Mouse (Mus musculus): ENCODE data around the gene L2hgdh. TPM values are rescaled to one million over a fixed set of nuclear protein-coding genes. Genes with fewer than 3 reads are reported as not detected.

The L2hgdh gene
- polyA plus RNA-seq, 1 experiment from 2014 or later = 13.0 TPM

DNA sequence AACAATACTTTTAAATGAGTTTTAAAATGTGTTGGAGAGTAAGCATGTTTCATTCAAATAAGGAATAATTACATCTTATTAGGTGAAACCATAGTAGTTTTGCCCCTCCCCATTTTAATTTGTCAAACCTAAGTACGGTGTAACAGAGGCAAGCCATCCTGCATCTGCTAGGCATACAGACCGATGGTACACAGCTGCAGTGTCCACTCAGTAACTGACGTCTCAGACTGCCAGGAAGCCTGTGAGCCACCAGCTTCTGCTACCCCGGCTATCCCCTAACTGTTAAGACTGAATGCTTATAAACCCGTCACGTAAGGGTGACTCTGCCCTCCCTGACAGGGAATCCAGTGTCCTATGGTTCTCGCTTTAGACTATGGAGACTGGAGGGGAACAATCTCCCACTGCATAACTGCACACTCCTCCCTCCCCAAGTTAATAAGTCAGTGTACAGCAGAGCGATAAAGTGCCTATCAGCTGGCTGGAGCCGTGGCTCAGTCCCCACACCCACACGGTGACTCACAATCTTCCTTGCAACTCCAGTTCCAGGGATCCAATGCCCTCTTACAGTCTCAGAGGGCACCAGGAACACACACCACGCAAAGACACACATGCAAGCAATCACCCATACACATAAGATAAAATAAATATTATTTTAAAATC, 19.7 kb downstream of the L2hgdh start:
- no peak for DNase-seq (ENCODE audit: low spot score)
- WGBS = 92% methylated on average over 11 of the region's 11 CpGs

DNA sequence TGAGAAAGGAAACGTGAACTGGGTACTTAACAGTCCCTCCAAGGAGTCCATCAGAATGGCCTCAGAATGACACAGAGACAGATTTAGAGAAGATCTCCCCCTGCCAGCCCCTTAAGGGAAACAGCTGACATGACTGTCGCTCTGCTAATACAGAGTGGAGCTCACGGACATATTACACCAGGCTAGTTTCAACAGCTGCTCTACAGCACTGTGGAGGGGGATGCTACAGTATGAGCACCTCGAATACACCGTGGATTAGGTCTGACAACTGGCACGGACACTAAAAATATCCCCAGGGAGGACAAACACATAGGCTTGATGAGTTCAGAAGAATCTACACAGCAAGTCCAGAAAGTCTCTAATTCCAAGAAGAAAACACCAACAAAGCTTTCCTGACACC, 26.3 kb downstream of the L2hgdh start:
- Histone ChIP-seq H3K9ac (ENCODE audit: low read length) (no peak overlapping the region), H3K9me3 (ENCODE audit: control insufficient read depth, low read length) (no peaks in the 10 kb centered on the region), H3K4me3 (ENCODE audit: low read depth, low read length) (no peak overlapping the region), H3K27me3 (ENCODE audit: control insufficient read depth, insufficient read depth, low read length) (no peaks in the 10 kb centered on the region), H3K27ac (ENCODE audit: low read depth, low read length) (no peak overlapping the region), H3K4me1 (ENCODE audit: control insufficient read depth, insufficient read depth, low read length) (no peaks in the 10 kb centered on the region), H3K36me3 (ENCODE audit: control insufficient read depth, insufficient read depth, low read length) (0 out of 2 replicates have a peak, but pooled peaks cover 2% of the 10 kb centered on the region), H3K4me2 (ENCODE audit: low read depth) (no peak overlapping the region)
- no peak for DNase-seq (ENCODE audit: low spot score)
- WGBS = 89% methylated on average over 6 of the region's 6 CpGs
- ATAC-seq (ENCODE audit: insufficient read depth, low FRiP score, low TSS enrichment) = no peak

More for the DNA sequence above, 19.7 kb downstream of the L2hgdh start:
- no peak overlapping the region for H3K27ac ChIP-seq (ENCODE audit: low read depth, low read length)
- no peak for ATAC-seq (ENCODE audit: insufficient read depth, low FRiP score, low TSS enrichment)
- H3K4me3 ChIP-seq (ENCODE audit: low read depth, low read length) = no peak overlapping the region
- H3K9me3 ChIP-seq (ENCODE audit: control insufficient read depth, low read length) = no peaks in the 10 kb centered on the region
- 0 out of 2 replicates have a peak, but pooled peaks cover 2% of the 10 kb centered on the region for H3K36me3 ChIP-seq (ENCODE audit: control insufficient read depth, insufficient read depth, low read length)
- H3K9ac ChIP-seq (ENCODE audit: low read length) = no peak overlapping the region
- H3K4me2 ChIP-seq (ENCODE audit: low read depth) = no peak overlapping the region
- H3K27me3 ChIP-seq (ENCODE audit: control insufficient read depth, insufficient read depth, low read length) = no peaks in the 10 kb centered on the region
- no peaks in the 10 kb centered on the region for H3K4me1 ChIP-seq (ENCODE audit: control insufficient read depth, insufficient read depth, low read length)

GRCm38 (mm10) chr12:69696746-69697145, 27.9 kb downstream of the L2hgdh start:
- ATAC-seq (ENCODE audit: insufficient read depth, low FRiP score, low TSS enrichment) (no peak), DNase-seq (ENCODE audit: low spot score) (no peak)
- H3K4me2 ChIP-seq (ENCODE audit: low read depth) = no peak overlapping the region
- WGBS = 79% methylated on average over 5 of the region's 5 CpGs
- 0 out of 2 replicates have a peak, but pooled peaks cover under 1% of the 10 kb centered on the region for H3K36me3 ChIP-seq (ENCODE audit: control insufficient read depth, insufficient read depth, low read length)
- H3K4me1 ChIP-seq (ENCODE audit: control insufficient read depth, insufficient read depth, low read length) = no peaks in the 10 kb centered on the region
- no peaks in the 10 kb centered on the region for H3K27me3 ChIP-seq (ENCODE audit: control insufficient read depth, insufficient read depth, low read length)
- no peaks in the 10 kb centered on the region for H3K9me3 ChIP-seq (ENCODE audit: control insufficient read depth, low read length)
- H3K4me3 ChIP-seq (ENCODE audit: low read depth, low read length) = no peak overlapping the region
- H3K27ac ChIP-seq (ENCODE audit: low read depth, low read length) = no peak overlapping the region
- H3K9ac ChIP-seq (ENCODE audit: low read length) = no peak overlapping the region

DNA sequence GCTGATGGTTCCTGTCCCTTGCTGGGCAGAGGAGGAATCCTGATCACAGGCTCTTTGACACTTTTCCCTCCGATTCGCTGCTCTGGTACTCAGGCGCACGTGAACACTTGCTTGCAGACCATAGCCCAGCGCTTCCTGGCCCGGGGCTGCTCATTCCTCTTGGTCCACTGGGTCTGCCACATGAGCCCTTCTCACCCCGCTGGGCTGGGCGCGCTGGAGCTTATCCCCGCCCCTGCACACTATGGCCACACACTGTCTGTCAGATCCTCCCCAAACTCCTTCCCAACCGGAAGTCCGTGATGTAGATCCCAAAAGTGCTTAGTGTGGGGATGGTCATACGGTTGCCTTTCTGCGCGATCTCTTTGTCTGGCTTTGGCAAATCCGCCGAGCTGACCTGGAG, 31.2 kb downstream of the L2hgdh start:
- no peak for DNase-seq (ENCODE audit: low spot score)
- Histone ChIP-seq H3K36me3 (ENCODE audit: control insufficient read depth, insufficient read depth, low read length) (no peaks in the 10 kb centered on the region), H3K9ac (ENCODE audit: low read length) (no peak overlapping the region), H3K4me2 (ENCODE audit: low read depth) (no peak overlapping the region), H3K27me3 (ENCODE audit: control insufficient read depth, insufficient read depth, low read length) (no peaks in the 10 kb centered on the region), H3K27ac (ENCODE audit: low read depth, low read length) (no peak overlapping the region), H3K4me1 (ENCODE audit: control insufficient read depth, insufficient read depth, low read length) (no peaks in the 10 kb centered on the region), H3K9me3 (ENCODE audit: control insufficient read depth, low read length) (no peaks in the 10 kb centered on the region), H3K4me3 (ENCODE audit: low read depth, low read length) (no peak overlapping the region)
- WGBS = 83% methylated on average over 17 of the region's 17 CpGs
- ATAC-seq (ENCODE audit: insufficient read depth, low FRiP score, low TSS enrichment) = no peak

DNA sequence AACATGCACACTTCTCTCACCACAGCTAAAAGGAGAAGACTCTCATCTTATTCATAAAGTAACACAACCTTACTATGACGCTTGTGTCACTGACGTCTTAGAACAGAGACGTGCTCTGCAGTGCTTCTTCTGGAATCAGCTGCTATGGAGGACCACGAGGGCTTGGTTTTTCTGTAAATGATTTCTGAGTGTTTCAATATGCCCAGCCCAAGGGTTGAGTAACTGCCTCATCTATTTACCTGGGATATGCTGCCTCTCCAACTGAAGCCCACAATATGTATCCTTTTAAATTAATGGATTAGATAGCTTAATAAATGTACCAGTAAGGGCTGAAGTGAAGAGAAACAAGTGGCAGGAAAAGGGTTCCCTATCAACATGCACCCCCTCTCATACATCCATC, 34.0 kb downstream of the L2hgdh start:
- 91% methylated on average over 4 of the region's 4 CpGs for WGBS
- H3K27ac ChIP-seq (ENCODE audit: low read depth, low read length) = no peak overlapping the region
- H3K4me1 ChIP-seq (ENCODE audit: control insufficient read depth, insufficient read depth, low read length) = no peaks in the 10 kb centered on the region
- no peaks in the 10 kb centered on the region for H3K27me3 ChIP-seq (ENCODE audit: control insufficient read depth, insufficient read depth, low read length)
- no peak overlapping the region for H3K4me3 ChIP-seq (ENCODE audit: low read depth, low read length)
- ATAC-seq (ENCODE audit: insufficient read depth, low FRiP score, low TSS enrichment) (no peak), DNase-seq (ENCODE audit: low spot score) (no peak)
- H3K36me3 ChIP-seq (ENCODE audit: control insufficient read depth, insufficient read depth, low read length) = no peaks in the 10 kb centered on the region
- H3K9me3 ChIP-seq (ENCODE audit: control insufficient read depth, low read length) = no peaks in the 10 kb centered on the region
- no peak overlapping the region for H3K4me2 ChIP-seq (ENCODE audit: low read depth)
- no peak overlapping the region for H3K9ac ChIP-seq (ENCODE audit: low read length)

GRCm38 (mm10) chr12:69689094-69689493, 35.6 kb downstream of the L2hgdh start:
- ATAC-seq (ENCODE audit: insufficient read depth, low FRiP score, low TSS enrichment) (no peak), DNase-seq (ENCODE audit: low spot score) (no peak)
- Histone ChIP-seq H3K36me3 (ENCODE audit: control insufficient read depth, insufficient read depth, low read length) (no peaks in the 10 kb centered on the region), H3K9ac (ENCODE audit: low read length) (no peak overlapping the region), H3K4me3 (ENCODE audit: low read depth, low read length) (no peak overlapping the region), H3K9me3 (ENCODE audit: control insufficient read depth, low read length) (no peaks in the 10 kb centered on the region), H3K4me2 (ENCODE audit: low read depth) (no peak overlapping the region), H3K27ac (ENCODE audit: low read depth, low read length) (no peak overlapping the region), H3K4me1 (ENCODE audit: control insufficient read depth, insufficient read depth, low read length) (no peaks in the 10 kb centered on the region), H3K27me3 (ENCODE audit: control insufficient read depth, insufficient read depth, low read length) (no peaks in the 10 kb centered on the region)

DNA sequence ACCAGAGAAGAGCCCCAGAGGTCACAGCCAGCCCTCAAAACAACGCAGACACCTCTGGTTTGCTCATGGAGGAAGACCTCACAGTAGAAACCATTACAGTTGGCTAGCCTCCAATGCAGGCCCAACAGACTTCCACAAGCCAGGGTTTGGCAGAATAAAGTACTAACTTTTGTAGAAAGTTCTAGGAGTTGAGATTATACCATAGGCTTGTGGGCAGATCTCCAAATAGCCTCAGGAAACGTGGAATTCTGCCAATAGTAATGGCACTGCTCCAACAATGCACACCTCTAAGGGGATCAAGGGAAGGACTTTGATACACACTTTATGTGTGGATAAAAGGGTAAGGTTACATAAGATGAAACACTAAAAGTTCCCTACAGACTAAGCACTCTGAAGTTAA, 36.3 kb downstream of the L2hgdh start:
- no peak overlapping the region for H3K4me2 ChIP-seq (ENCODE audit: low read depth)
- H3K27ac ChIP-seq (ENCODE audit: low read depth, low read length) = no peak overlapping the region
- H3K4me3 ChIP-seq (ENCODE audit: low read depth, low read length) = no peak overlapping the region
- H3K4me1 ChIP-seq (ENCODE audit: control insufficient read depth, insufficient read depth, low read length) = no peaks in the 10 kb centered on the region
- H3K27me3 ChIP-seq (ENCODE audit: control insufficient read depth, insufficient read depth, low read length) = no peaks in the 10 kb centered on the region
- no peaks in the 10 kb centered on the region for H3K36me3 ChIP-seq (ENCODE audit: control insufficient read depth, insufficient read depth, low read length)
- H3K9ac ChIP-seq (ENCODE audit: low read length) = no peak overlapping the region
- 91% methylated on average over 2 of the region's 2 CpGs for WGBS
- no peak for DNase-seq (ENCODE audit: low spot score)
- no peaks in the 10 kb centered on the region for H3K9me3 ChIP-seq (ENCODE audit: control insufficient read depth, low read length)
- ATAC-seq (ENCODE audit: insufficient read depth, low FRiP score, low TSS enrichment) = no peak

DNA sequence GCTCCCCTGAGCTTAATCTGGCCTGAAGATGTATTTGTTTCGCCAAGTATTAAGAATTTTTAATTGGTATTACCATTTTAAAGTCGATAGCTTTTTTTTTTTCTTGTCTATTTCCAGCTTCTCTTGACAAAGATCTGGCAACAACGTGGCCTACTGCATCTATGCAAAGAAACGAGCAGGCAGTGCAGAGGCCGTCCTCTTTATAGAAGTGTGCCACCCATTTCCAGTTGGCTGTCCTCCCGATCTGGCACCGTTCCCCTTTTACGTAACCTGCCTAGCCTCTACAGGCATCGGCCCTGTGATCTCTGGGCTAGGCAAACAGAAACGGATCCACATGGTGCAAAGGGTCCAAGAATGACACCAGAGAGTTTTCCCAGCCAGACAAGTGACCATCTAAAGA, 41.1 kb downstream of the L2hgdh start:
- no peaks in the 10 kb centered on the region for H3K9me3 ChIP-seq (ENCODE audit: control insufficient read depth, low read length)
- H3K9ac ChIP-seq (ENCODE audit: low read length) = no peak overlapping the region
- ATAC-seq (ENCODE audit: insufficient read depth, low FRiP score, low TSS enrichment) (no peak), DNase-seq (ENCODE audit: low spot score) (no peak)
- H3K27me3 ChIP-seq (ENCODE audit: control insufficient read depth, insufficient read depth, low read length) = no peaks in the 10 kb centered on the region
- H3K27ac ChIP-seq (ENCODE audit: low read depth, low read length) = no peak overlapping the region
- no peaks in the 10 kb centered on the region for H3K36me3 ChIP-seq (ENCODE audit: control insufficient read depth, insufficient read depth, low read length)
- 60% methylated on average over 10 of the region's 10 CpGs for WGBS
- no peak overlapping the region for H3K4me3 ChIP-seq (ENCODE audit: low read depth, low read length)
- H3K4me2 ChIP-seq (ENCODE audit: low read depth) = no peak overlapping the region
- H3K4me1 ChIP-seq (ENCODE audit: control insufficient read depth, insufficient read depth, low read length) = peaks cover 4% of the 10 kb centered on the region; the same call in 1 of the 2 replicates

DNA sequence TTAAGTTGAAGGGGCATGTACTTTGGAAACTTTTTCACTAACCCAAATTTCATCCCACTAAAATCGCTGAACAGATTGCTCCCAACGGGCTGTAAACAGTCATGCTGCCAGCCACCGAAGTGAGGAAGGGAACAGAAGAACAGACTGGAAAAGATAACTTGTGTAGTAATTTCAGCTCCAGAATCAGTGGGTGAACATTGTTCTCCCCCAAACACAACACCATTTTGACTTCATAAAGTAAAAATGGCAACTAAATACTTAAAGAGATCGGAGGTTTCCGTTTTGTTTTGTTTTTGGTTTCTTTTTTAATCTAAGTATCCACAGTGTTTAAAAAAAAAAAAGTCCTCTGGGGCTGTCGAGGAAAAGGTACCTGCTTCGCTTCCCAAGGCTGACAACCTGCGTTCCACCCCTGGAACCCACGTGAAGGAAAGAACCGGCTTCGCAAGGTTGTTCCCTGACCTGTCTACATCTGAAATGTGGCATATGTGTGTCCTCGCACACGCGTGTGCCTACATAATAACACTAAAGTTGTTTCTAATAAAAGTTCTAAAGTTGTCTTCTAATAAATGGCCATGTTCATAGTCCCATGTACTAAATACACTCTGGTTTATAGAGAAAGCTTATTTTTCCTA, 41.8 kb downstream of the L2hgdh start:
- DNase-seq (ENCODE audit: low spot score) = no peak
- WGBS = 48% methylated on average over 14 of the region's 14 CpGs
- peaks cover 4% of the 10 kb centered on the region; the same call in 1 of the 2 replicates for H3K4me1 ChIP-seq (ENCODE audit: control insufficient read depth, insufficient read depth, low read length)

More for the DNA sequence above, 41.8 kb downstream of the L2hgdh start:
- Histone ChIP-seq H3K4me2 (ENCODE audit: low read depth) (peak overlapping the region; percentile 67; the same call in 1 of the 2 replicates), H3K9ac (ENCODE audit: low read length) (no peak overlapping the region), H3K9me3 (ENCODE audit: control insufficient read depth, low read length) (no peaks in the 10 kb centered on the region), H3K36me3 (ENCODE audit: control insufficient read depth, insufficient read depth, low read length) (no peaks in the 10 kb centered on the region), H3K27me3 (ENCODE audit: control insufficient read depth, insufficient read depth, low read length) (no peaks in the 10 kb centered on the region), H3K27ac (ENCODE audit: low read depth, low read length) (no peak overlapping the region), H3K4me3 (ENCODE audit: low read depth, low read length) (peak overlapping the region; percentile 73)
- ATAC-seq (ENCODE audit: insufficient read depth, low FRiP score, low TSS enrichment) = no peak
